Mouse (Mus musculus): ENCODE results near the gene Gnb3.
"Not testable (repeated sequence)": the region's sequence is repeated elsewhere in the genome, so short reads cannot be mapped to it uniquely, and the experiment has no call there.

Gnb3 gene

GRCm38 (mm10) chr6:124803061-124803460 is 37.0 kb downstream of the Gnb3 start:
- DNase-seq (ENCODE audit: extremely low spot score, low spot score): no peak

- DNase-seq (ENCODE audit: extremely low spot score, low spot score): not testable (repeated sequence)
Measured at GRCm38 (mm10) chr6:124802400-124802799, 37.7 kb downstream of the Gnb3 start.

GRCm38 (mm10) chr6:124796200-124796599 is 43.9 kb downstream of the Gnb3 start:
- no peak for DNase-seq (ENCODE audit: extremely low spot score, low spot score)

- DNase-seq (ENCODE audit: extremely low spot score, low spot score): no peak
Measured at GRCm38 (mm10) chr6:124795781-124796180, 44.3 kb downstream of the Gnb3 start.

GRCm38 (mm10) chr6:124791911-124792310 is 48.2 kb downstream of the Gnb3 start:
- no peak for DNase-seq (ENCODE audit: extremely low spot score, low spot score)

GRCm38 (mm10) chr6:124790121-124790520 is 50.0 kb downstream of the Gnb3 start:
- no peak for DNase-seq (ENCODE audit: extremely low spot score, low spot score)

GRCm38 (mm10) chr6:124789519-124789918 is 50.6 kb downstream of the Gnb3 start:
- DNase-seq (ENCODE audit: extremely low spot score, low spot score): no peak

- no peak for DNase-seq (ENCODE audit: extremely low spot score, low spot score)
Measured at GRCm38 (mm10) chr6:124787722-124788121, 52.4 kb downstream of the Gnb3 start.

- DNase-seq (ENCODE audit: extremely low spot score, low spot score): no peak
Measured at GRCm38 (mm10) chr6:124786756-124787420, 53.2 kb downstream of the Gnb3 start.

Measured in neural tube, embryonic 10.5 days (tissue).